Mouse (Mus musculus) layer of hippocampus, postnatal 14 days (tissue): ENCODE measurements around the gene Rcsd1. TPM values are rescaled to one million over a fixed set of nuclear protein-coding genes. Genes with fewer than 3 reads are reported as not detected.

Experiments
- DNase-seq, 2 experiments: peaks; one replicate each; pipeline ENCODE4 v3.0.0; 2021 to 2022; ENCODE audit warnings: low spot score in 2 of 2, mixed read lengths in 1 of 2
- total RNA-seq, 2 experiments: library from RNA; stranded (reverse); gene quantifications; 2 replicates each; pipeline ENCODE4 v1.2.3; 2021

Rcsd1 gene
- total RNA-seq, 2 experiments from 2014 or later = 6.3 to 8.7 TPM

DNA sequence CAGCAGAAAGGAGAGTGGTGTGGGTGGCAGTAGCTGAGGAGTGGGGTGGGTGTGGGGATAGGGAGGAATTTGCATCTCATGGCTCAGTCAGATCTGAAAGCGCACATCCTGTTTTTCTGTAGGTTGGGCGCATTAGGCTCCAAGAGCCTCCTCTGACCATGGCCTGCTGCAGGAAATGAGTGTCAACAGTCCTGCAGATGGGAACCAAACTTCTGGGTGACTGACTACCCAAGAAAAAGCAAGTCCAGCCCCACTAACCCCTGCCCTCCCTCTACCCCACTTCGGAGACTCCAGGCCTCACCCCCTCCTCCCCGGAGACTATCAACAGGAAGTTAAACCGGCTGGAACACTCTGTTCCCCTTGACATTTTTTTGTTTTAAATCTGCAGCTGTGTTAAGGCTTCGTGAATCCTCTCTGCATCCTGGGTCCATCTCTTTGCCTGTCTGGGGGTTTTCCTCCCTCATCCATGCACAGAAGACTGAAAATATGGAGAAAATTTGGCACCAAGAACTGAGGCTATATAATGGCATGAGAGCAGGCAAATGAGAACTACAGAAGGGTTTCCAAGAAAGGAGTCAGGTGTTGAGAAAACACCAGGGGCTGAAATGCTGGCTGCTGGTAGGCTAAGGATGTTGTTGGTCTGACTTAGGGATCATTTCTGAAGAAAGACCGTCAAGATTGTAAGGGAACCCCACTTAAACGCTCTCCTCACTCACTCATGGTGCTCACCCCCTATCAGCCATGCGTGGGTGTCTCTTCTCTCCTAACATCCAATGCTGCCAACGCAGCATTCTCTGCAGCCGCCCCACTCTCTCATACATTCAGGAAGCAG is 8.4 kb upstream of the Rcsd1 start:
- peak in 1 of 2 experiments; percentile 40 for DNase-seq

- no peak for DNase-seq
Observed at GRCm38 (mm10) chr1:165716426-165716825, 6.9 kb upstream of the Rcsd1 start.

DNA sequence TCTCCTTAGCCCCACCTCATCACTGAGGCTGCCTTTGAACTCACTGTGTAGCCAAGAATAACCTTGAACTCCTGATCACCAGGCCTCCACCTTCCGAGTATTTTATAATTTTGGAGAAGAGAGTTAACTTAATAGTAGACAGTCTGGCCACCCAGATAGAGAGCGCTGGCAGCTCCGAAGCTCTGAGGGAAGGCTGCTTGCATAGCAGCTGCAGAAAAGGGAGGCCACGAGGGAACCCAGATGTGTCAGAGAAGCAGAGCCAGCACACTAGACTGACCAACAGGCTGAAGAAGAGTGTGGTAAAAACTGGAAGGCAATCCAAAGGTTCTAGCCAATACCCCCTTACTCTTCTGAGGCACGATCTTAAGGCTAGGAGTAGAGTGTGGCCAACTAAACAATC is 4.2 kb upstream of the Rcsd1 start:
- no peak for DNase-seq

DNA sequence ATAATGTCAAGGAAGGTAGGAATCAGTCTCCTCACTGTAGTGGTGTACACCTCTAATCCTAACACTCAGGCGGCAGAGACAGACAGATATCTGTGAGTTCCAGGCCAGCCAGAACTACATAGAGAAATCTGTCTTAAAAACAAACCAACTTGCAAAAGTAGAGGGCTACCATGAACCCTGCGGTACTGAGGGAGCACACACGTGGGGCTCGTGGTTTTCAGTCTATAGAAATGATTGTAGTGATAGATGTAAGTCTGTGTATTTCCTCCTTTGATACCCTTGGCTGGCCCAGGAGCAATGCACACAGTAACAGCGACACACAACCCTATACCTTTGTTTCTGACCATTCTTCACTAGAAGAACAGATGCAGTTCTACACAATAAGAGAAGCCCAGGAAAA is 2.4 kb upstream of the Rcsd1 start:
- DNase-seq = no peak

GRCm38 (mm10) chr1:165708686-165709380 is 724 bp downstream of the Rcsd1 start:
- no peak for DNase-seq

DNA sequence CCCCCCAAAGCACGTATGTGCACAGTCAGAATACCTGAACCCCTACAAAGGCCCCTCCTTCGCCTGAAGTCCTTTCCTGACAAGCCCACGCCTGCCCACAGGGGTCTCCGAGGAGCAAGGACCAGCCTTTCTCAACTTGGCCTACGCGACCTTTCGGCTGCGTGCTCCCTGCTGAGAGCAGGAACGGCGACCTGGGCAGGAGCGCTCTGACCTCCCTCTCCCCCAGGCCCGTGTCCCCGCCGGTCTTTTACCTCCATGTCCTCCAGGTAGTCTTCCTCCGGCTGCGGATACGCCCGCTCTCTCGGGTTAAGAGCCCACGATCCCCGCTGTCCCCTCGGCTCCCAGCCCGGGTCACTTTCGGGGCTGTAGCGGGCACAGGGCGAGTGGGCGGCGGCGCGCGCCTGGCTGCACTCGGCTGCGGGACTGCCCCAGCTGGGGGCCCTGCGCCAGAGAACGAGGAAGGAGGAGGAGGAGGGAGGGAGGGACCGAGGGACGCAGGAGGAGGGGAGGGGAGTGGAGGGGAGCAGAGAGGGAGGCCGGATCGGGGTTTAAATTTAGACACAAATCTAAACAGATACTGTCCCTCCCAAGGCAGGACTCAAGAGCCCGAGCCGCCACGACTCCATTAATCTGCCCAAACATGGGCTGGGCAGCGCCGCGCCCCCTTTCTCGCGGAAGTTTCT is 1.8 kb downstream of the Rcsd1 start:
- DNase-seq = no peak

- DNase-seq = no peak
Observed at GRCm38 (mm10) chr1:165707241-165707639, 2.3 kb downstream of the Rcsd1 start.

- no peak for DNase-seq
Observed at GRCm38 (mm10) chr1:165706492-165706891, 3.1 kb downstream of the Rcsd1 start.

DNA sequence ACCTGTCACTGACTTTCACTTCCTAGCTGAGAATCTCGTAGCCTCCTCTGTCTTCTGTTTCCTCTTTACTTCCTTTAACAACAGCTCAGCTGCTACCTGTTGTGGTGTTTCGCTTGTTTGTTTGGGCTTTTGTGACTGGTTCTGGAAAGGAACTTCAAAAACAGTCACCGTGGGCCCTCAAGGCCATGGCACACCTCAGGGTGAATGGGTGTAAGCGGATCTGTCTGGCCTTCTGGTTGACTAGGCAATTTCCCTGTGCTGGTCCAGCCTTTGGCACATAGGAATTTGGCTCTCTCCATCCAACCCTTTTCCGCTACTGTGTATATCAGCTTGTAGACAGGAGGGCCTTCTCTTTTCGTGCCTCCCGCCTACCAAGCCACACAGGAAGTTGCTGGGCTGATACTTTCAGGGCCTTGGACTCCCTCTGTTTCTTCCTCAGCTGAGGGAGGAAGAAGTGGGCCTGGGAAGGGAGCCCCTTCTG is 3.6 kb downstream of the Rcsd1 start:
- DNase-seq = no peak

DNA sequence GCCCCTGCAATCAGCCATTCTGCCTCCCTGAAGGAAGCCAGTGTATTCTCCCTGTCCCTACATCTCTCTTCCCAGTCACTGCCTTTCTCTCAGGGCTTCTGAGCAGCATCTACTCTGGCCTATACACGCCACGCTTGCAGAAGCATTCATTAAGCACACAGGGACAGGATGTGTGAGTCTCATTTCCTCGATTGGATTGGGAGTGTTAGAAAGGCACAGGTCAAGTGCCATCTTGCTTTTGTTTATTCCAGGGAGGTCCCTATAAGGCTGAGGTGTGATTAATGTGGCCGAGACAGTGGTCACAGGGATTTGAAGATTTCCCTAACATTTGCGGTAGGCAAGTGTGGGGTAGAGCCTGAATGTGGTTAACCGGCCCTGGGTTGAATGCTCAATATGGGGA is 4.2 kb downstream of the Rcsd1 start:
- DNase-seq = no peak

DNA sequence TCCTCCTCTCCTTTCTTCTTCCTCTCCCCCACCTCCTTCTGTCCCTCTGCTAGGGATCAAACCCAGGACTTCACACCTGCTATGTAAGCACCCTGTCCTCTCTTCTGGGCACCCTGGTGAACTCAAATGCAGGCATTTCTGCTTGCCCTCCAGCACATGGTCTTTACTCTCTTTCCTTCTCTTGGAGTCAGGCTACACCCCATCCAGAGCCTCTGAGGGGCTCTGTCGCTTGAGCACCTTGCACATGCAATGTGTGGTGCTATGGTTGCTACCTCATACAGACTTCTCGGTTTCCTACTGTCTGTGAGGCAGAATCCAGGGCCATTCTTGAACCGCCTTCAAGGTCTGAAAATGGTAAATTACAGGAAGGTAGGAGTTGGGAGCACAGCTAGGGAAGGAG is 4.7 kb downstream of the Rcsd1 start:
- DNase-seq = no peak

DNA sequence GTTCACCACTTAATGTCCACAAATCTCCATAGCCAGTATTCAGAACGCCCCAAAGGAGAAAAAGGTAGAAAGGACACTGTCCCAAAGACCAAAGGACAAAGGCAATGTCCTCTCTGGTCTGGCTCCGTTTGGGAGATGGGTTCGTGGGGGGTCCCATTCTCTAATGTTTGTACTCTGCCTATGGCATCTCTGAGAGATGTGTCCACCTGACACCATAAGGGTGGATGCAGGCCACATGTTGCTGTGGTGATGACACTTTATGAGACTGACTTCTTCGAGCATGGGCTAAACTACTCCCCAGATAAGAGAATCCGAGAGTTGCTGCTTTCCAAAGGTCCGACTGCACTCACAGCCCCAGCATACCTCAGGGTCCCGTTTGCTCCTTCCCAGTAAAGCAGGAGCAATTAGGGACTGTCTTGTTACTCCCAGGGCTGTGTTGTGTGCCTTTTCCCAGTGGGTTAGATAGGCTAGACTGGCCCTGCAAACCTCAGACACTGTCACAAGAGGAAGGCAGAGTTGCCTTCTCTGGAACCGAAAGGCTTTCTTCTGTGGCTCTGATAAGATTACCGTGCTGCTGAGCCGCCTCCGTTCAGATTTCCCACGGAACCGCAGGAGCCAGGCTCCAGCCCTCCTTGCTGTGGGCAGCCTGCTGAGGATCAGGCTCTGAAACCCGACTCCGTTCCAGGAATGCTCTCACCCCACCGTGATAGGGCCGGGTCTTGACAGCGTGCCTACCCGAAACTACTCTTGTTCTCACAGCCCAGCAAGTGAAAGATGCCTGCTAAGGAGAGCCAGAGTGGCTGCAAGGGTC is 7.1 kb downstream of the Rcsd1 start:
- DNase-seq = no peak

DNA sequence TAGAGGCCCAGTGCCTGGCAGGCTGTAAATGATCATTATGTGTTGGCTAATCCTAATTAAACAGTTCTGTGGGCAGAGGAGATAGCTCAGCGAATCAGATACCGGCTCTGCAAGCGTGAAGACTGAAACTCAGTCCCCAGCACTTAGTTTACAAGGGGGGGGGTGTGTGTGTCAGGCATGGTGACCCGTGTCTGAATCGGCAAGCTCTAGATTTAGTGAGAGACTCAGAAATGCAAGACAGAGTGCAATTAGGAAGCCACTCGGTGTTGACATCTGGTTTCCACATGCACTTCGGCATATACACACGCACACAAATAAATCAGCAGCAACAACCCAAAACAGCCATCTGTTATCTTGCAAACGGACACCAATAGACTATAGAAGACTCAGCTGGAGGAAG is 8.0 kb downstream of the Rcsd1 start:
- no peak for DNase-seq

- DNase-seq = no peak
Observed at GRCm38 (mm10) chr1:165700933-165701518, 8.5 kb downstream of the Rcsd1 start.

DNA sequence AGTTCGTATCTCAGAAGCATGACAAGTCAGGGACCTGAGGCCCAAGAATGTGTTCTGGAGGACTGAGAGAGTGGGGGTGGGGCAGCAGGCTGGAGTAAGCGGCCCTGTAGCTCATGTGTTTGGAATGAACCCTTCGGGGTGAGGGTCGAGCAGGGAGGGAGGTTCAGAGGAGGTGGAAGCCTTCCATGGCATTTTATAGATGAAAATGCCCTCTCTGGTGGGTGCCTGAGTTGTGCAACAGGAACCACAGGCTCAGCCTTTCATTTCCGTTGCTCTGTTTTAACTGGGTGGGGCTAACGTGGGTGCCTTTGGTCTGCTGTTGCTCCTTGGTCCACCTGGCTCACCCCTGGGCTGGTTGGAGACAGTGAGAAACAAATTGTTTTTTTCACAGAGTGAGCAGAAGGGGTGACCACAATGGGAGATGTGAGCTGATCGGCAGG is 9.2 kb downstream of the Rcsd1 start:
- no peak for DNase-seq

DNA sequence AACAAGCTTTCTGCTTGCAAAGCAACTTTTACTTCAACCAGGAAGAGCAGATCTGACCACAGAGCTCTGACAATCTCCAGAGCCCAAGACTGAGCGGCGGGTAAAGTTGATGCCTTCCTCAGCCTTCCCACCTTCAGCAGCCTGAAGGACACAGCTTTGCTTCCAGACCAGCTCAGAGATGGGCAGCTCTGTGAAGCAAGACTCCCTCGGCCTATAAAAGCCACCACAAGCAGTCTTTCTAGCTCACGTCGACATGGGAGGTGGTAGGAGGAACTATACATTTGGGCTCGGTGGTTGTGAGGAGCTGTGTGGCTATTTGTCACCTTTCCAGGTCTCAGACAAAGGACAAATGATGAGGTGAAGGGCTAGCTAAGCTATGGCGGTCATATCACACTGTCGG is 11.9 kb downstream of the Rcsd1 start:
- no peak for DNase-seq

DNA sequence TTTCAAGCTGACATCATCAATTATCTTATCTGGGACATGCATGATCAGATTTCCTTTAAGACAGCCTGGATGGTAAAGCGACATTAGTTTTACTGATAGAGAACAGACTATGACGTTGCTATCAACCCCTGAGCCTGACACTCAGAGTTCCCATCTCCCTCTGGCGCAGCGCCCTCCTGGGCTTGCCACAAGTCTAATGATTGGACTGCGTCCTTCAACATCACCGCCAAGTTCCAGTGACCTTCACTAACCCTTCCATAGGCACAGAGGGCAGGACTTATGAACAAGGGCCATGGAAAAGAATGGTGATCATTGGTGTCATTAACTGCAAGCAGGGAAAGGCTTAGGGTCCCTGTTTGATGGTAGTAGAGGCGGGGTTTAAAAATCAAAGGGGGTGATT is 12.7 kb downstream of the Rcsd1 start:
- no peak for DNase-seq

DNA sequence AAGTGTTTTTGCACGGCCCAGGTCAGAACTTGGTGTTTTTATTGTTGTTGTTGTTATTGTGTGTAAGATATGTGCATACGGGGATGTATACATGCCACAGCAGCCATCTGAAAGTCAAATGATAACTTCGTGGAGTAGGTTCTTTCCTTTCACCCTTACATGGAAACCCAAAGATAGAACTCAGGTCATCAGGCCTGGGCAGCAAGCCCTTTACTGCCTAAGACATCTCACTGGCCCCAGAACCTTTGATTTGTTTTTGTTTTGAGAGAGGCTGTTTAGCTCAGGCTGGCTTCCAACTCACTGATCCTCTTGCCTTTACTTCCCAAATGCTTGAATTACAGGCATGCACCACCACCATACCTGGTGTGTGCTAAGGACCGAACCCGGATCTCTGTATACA is 13.5 kb downstream of the Rcsd1 start:
- DNase-seq = no peak

DNA sequence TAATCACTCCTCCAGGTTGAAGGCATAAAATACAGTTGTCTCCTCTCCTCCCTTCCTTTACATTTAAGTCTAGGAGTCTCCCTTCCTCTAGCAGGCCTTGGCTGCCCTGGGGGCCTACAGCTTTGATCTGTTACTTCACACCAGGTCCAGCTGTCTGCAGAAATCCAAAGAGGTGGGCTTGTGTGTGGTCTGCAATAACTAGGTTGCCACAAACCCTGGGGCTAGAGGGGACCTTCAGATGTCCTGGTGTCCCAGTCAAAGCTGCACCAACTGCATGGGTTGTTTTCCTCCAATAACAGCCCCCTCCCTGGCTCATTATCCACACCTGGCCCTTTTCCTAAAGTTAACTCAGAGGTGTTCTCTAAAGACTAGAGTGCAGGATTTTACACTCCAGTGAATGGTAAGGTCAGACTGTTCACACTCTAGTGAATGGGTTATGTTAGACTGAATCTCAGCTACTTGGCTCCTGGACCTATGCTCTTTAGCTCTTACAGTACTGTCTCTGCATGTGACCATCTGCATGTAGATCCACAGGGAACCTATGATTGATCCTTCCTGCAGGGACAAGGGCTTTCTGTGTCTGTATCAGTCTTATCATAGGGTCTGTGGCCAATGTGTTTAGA is 14.1 kb downstream of the Rcsd1 start:
- no peak for DNase-seq

DNA sequence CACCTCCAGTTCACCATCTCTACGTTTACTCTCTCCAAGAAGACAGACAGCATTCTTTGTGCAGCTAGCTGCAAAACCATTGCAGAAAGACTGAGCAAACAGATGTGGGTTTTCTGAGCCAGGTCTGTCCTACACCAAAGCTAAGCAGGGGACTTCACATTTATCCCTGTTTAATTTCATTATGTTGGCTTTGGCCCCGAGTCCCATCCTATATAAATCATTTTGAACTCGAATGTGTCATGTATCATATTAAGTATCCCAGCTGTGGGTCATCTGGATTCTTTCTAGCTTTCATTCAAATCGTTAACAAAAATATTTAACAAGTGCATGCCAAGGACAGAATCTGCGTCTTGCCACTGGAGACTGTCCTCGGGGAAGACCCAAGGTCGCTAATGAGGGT is 15.7 kb downstream of the Rcsd1 start:
- DNase-seq = no peak
